Mouse (Mus musculus) limb, embryonic 14.5 days (tissue): ENCODE data around the gene Lrp11. TPM values are rescaled to one million over a fixed set of nuclear protein-coding genes. Genes with fewer than 3 reads are reported as not detected.

Source experiments
- ATAC-seq: fragments of 200-750 bp; cut with Nextera tagmentation; 2 replicates; pipeline ENCODE4 v1.8.0; 2017; ENCODE audit warnings: low read depth, moderate number of reproducible peaks, moderate TSS enrichment; ENCODE audit not compliant: low FRiP score
- DNase-seq: peaks from one replicate; pipeline ENCODE4 v3.0.0-alpha.2; 2015; ENCODE audit warnings: low spot score
- H3K27ac ChIP-seq: fragments of 300-500 bp; sonication (generic); replicated peaks from 2 replicates; pipeline ENCODE4 v1.5.1; 2014; ENCODE audit warnings: low read depth, mild to moderate bottlenecking, low read length, moderate library complexity, mixed read lengths
- H3K27me3 ChIP-seq: fragments of 300-500 bp; sonication (generic); 2 replicates; pipeline ENCODE4 v1.6.1; 2014; ENCODE audit warnings: low read length, mixed read lengths; ENCODE audit not compliant: control insufficient read depth, insufficient read depth
- H3K36me3 ChIP-seq: fragments of 300-500 bp; sonication (generic); 2 replicates; pipeline ENCODE4 v1.6.1; 2014; ENCODE audit warnings: mild to moderate bottlenecking, low read length, moderate library complexity, mixed read lengths; ENCODE audit not compliant: control insufficient read depth, insufficient read depth
- H3K4me1 ChIP-seq: fragments of 300-500 bp; sonication (generic); 2 replicates; pipeline ENCODE4 v1.6.1; 2014; ENCODE audit warnings: antibody characterized with exemption, low read length, mixed read lengths; ENCODE audit not compliant: control insufficient read depth, insufficient read depth
- H3K4me2 ChIP-seq: fragments of 300-500 bp; sonication (generic); replicated peaks from 2 replicates; pipeline ENCODE4 v1.6.1; 2014; ENCODE audit warnings: low read depth, mild to moderate bottlenecking, low read length, moderate library complexity; ENCODE audit not compliant: severe bottlenecking
- H3K4me3 ChIP-seq: fragments of 300-500 bp; sonication (generic); replicated peaks from 2 replicates; pipeline ENCODE4 v1.5.1; 2014; ENCODE audit warnings: low read length
- H3K9ac ChIP-seq: fragments of 300-500 bp; sonication (generic); 2 replicates; pipeline ENCODE4 v1.6.1; 2014; ENCODE audit warnings: mild to moderate bottlenecking, low read depth, low read length, moderate library complexity; ENCODE audit not compliant: severe bottlenecking
- H3K9me3 ChIP-seq: fragments of 300-500 bp; sonication (generic); 2 replicates; pipeline ENCODE4 v1.6.1; 2016; ENCODE audit warnings: low read length; ENCODE audit not compliant: control insufficient read depth
- POLR2A ChIP-seq: fragments of 200-500 bp; IDR thresholded peaks from 2 replicates; pipeline ENCODE4 v1.8.0; 2012; ENCODE audit warnings: inconsistent platforms, mild to moderate bottlenecking, moderate library complexity, borderline replicate concordance; ENCODE audit not compliant: insufficient read depth, insufficient read length; ENCODE audit errors: extremely low read depth
- WGBS: fragments of 180-500 bp; shearing (Covaris S2); extraction: QIAGEN DNeasy Blood & Tissue Kit; methylation state at CpG from one replicate; pipeline ENCODE4 v1.1.7; 2014; 5-methylcytosine and 5-hydroxymethylcytosine counted together
- polyA plus RNA-seq, 2 experiments: library from polyadenylated mRNA; depleted of rRNA in 1 of 2; stranded (reverse) in 1 of 2; unstranded in 1 of 2; fragments of >200 nt; fragmentation: Nextera tagmentation in 1 of 2; extraction: Ambion mirVana in 1 of 2; gene quantifications; 2 replicates each; pipeline versions ENCODE4 v1.2.1 to v1.2.3; 2012 to 2014

Gene Lrp11
- polyA plus RNA-seq, 2 experiments, result 1.3 to 1.8 TPM

DNA sequence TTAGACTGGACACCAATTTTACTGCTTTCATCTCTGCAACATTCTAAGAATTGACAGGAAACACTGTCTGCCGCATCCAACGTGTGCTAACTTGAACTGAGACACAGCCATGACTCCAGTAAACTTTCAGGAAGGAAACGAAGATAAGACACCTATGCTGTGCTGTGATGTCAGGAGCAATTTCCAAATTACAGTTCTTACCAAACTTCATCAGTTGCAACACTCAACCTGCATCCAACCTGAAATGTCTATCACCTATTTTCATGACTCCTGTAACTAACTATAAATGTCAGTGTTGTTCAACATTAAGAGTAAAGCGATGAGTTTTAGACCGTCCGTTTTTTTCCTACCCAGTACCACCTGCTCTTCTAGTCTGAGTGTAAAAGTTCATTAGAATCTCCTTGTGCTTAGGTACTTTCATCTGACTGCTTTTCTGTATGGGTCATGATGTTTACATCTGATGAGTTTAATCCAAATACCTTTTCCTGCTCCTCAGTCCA is 74.5 kb downstream of the Lrp11 start:
- Histone ChIP-seq H3K4me1 (peaks cover 9% of the 10 kb centered on the region), H3K4me3 (peak overlapping the region; percentile 76), H3K27ac (peak overlapping the region; percentile 82; the same call in 1 of the 2 replicates), H3K9me3 (no peaks in the 10 kb centered on the region), H3K4me2 (peak overlapping the region; percentile 92), H3K36me3 (0 out of 2 replicates have a peak, but pooled peaks cover under 1% of the 10 kb centered on the region), H3K27me3 (no peaks in the 10 kb centered on the region), H3K9ac (peak overlapping the region; percentile 85; the same call in 1 of the 2 replicates)
- 59% methylated on average over 6 of the region's 6 CpGs for WGBS
- DNase-seq (no peak), ATAC-seq (no peak)
- TF ChIP-seq POLR2A, result no peak

DNA sequence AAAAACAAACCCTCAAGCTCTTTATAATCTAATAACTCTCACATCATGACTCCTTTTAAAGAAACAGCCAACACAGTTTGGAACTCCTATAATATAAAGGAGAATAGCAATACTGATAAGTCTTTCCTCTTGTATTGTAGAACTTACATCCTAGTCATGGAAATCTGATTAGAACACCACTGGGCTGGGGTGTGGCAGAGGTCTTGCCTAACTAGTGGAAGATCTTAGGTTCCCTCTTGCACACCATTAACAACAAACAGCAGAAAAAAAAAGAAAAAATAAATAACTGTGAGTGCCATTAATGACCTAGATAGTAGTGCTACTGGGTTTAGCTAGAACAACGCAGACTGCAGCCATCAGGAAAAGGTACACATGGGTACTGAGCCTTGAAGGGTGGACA is 75.3 kb downstream of the Lrp11 start:
- no peak for TF ChIP-seq POLR2A
- no peaks in the 10 kb centered on the region for H3K9me3 ChIP-seq
- no peak overlapping the region for H3K4me2 ChIP-seq
- H3K27ac ChIP-seq, result no peak overlapping the region
- H3K36me3 ChIP-seq, result peaks cover 6% of the 10 kb centered on the region
- peaks cover 9% of the 10 kb centered on the region for H3K4me1 ChIP-seq
- H3K9ac ChIP-seq, result no peak overlapping the region
- WGBS, result 89% methylated on average over 1 of the region's 1 CpGs
- H3K27me3 ChIP-seq, result no peaks in the 10 kb centered on the region
- no peak overlapping the region for H3K4me3 ChIP-seq
- ATAC-seq (no peak), DNase-seq (no peak)

DNA sequence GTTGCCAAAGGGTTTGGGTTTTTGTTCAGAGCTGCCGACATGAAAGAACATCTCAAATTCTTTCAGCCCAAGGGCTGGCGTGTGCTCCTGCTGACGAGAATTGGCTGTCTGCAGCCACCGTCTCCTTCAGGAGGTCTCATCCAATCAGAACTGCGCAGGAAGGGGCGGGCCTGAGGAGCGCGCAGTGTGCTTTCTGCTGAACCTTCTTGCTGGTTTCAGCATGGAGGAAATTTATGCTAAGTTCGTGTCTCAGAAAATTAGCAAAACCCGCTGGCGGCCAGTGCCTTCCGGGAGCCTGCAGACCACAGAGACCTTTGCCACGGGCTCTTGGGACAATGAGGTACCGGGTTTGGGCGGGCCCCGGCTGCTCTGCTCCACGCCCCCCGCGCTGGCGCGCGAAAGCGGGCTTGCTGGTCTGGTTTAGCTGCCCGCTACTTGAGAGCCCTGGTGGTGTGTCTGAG is 77.8 kb downstream of the Lrp11 start, which contains the start of gene Nup43:
Gene Nup43, plus strand, starts transcription at position 162 of the 461 bp plus-strand sequence.
- peak; percentile 87 for ATAC-seq
- H3K27me3 ChIP-seq, result no peaks in the 10 kb centered on the region
- peaks cover 9% of the 10 kb centered on the region for H3K4me1 ChIP-seq
- whole genome bisulfite sequencing, result 1% methylated on average over 24 of the region's 24 CpGs
- peak within 1 kb of the TSS; percentile 52 for H3K9ac ChIP-seq
- peak within 1 kb of the TSS; percentile 62; the same call in 1 of the 2 replicates for H3K27ac ChIP-seq
- H3K4me2 ChIP-seq, result peak within 1 kb of the TSS; percentile 62
- H3K9me3 ChIP-seq, result no peaks in the 10 kb centered on the region
- peaks cover 27% of the 10 kb centered on the region for H3K36me3 ChIP-seq
- peak within 1 kb of the TSS; percentile 72 for H3K4me3 ChIP-seq
- TF ChIP-seq POLR2A, result no peak
- DNase-seq, result peak; percentile 91

DNA sequence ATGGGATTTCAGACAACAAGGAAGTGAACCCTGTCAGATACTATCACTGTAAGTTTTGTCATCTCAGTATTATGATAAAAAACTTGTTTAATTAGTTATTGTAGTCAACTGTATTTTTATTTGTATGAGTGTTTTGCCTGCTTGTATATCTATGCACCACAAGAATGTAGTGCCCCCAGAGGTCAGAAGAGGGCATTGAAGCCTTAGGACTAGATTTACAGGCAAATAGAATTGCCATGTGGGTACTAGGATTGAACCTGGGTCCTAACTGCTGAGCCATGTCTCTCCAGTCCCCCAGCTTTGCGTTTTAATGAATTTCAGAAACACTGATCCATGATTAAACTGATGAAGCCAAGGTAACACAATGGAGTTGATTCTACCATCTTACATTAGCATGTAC is 84.1 kb downstream of the Lrp11 start:
- 66% methylated on average over 1 of the region's 1 CpGs for WGBS
- DNase-seq, result no peak

More for the DNA sequence above, 84.1 kb downstream of the Lrp11 start:
- H3K4me1 ChIP-seq, result no peaks in the 10 kb centered on the region
- no peak for ATAC-seq
- no peak overlapping the region for H3K9ac ChIP-seq
- no peak overlapping the region for H3K4me2 ChIP-seq
- H3K4me3 ChIP-seq, result no peak overlapping the region
- no peaks in the 10 kb centered on the region for H3K9me3 ChIP-seq
- no peak for TF ChIP-seq POLR2A
- no peaks in the 10 kb centered on the region for H3K27me3 ChIP-seq
- H3K27ac ChIP-seq, result no peak overlapping the region
- peaks cover 73% of the 10 kb centered on the region for H3K36me3 ChIP-seq

Other genes with a start within 250 kb of the Lrp11 start
- 3.2 and 3.3 TPM in 2 replicates for gene Ulbp1, start 116.2 kb upstream of the Lrp11 start, polyA plus RNA-seq (2012; rRNA removed)
- gene Ulbp1, start 116.2 kb upstream of the Lrp11 start, polyA plus RNA-seq (2014; fragmentation: Nextera tagmentation; extraction: Ambion mirVana), result 2.3 and 4.0 TPM in 2 replicates
- 34.7 and 36.8 TPM in 2 replicates for gene Nup43, start 77.7 kb downstream of the Lrp11 start, polyA plus RNA-seq (2012; rRNA removed)
- 47.1 and 49.1 TPM in 2 replicates for gene Nup43, start 77.7 kb downstream of the Lrp11 start, polyA plus RNA-seq (2014; fragmentation: Nextera tagmentation; extraction: Ambion mirVana)
- 52.1 and 66.5 TPM in 2 replicates for gene Pcmt1, start 91.3 kb downstream of the Lrp11 start, polyA plus RNA-seq (2012; rRNA removed)
- gene Pcmt1, start 91.3 kb downstream of the Lrp11 start, polyA plus RNA-seq (2014; fragmentation: Nextera tagmentation; extraction: Ambion mirVana), result 115 and 125 TPM in 2 replicates
- gene Lats1, start 91.4 kb downstream of the Lrp11 start, polyA plus RNA-seq (2012; rRNA removed), result 21.5 and 24.0 TPM in 2 replicates
- gene Lats1, start 91.4 kb downstream of the Lrp11 start, polyA plus RNA-seq (2014; fragmentation: Nextera tagmentation; extraction: Ambion mirVana), result 12.0 and 14.0 TPM in 2 replicates
- gene Katna1, start 136.2 kb downstream of the Lrp11 start, polyA plus RNA-seq (2012; rRNA removed), result 16.6 and 22.7 TPM in 2 replicates
- gene Katna1, start 136.2 kb downstream of the Lrp11 start, polyA plus RNA-seq (2014; fragmentation: Nextera tagmentation; extraction: Ambion mirVana), result 58.4 and 59.8 TPM in 2 replicates
- gene Ginm1, start 203.0 kb downstream of the Lrp11 start, polyA plus RNA-seq (2012; rRNA removed), result 43.9 and 49.2 TPM in 2 replicates
- gene Ginm1, start 203.0 kb downstream of the Lrp11 start, polyA plus RNA-seq (2014; fragmentation: Nextera tagmentation; extraction: Ambion mirVana), result 86.2 and 86.4 TPM in 2 replicates
- 17.1 and 21.3 TPM in 2 replicates for gene Ppil4, start 203.1 kb downstream of the Lrp11 start, polyA plus RNA-seq (2012; rRNA removed)
- 34.7 and 36.3 TPM in 2 replicates for gene Ppil4, start 203.1 kb downstream of the Lrp11 start, polyA plus RNA-seq (2014; fragmentation: Nextera tagmentation; extraction: Ambion mirVana)
- gene Zc3h12d, start 242.7 kb downstream of the Lrp11 start, polyA plus RNA-seq (2012; rRNA removed), result 0.38 and 0.46 TPM in 2 replicates
- 0.17 and 0.19 TPM in 2 replicates for gene Zc3h12d, start 242.7 kb downstream of the Lrp11 start, polyA plus RNA-seq (2014; fragmentation: Nextera tagmentation; extraction: Ambion mirVana)